Mouse (Mus musculus): ENCODE results near the gene Prss44. TPM values are rescaled to one million over a fixed set of nuclear protein-coding genes. Genes with fewer than 3 reads are reported as not detected.

Gene Prss44
- total RNA-seq, 1 experiment = 1.5 TPM

- no peak overlapping the region for H3K27ac ChIP-seq (ENCODE audit: insufficient read depth, low read depth, low read length, poor library complexity, severe bottlenecking)
- no peak for DNase-seq (ENCODE audit: low read depth, low spot score)
- H3K4me3 ChIP-seq (ENCODE audit: insufficient read depth in 1 of 2, low read depth in 1 of 2, low read length in 2 of 2, poor library complexity in 1 of 2, severe bottlenecking in 1 of 2) = no peak overlapping the region
- no peak for TF ChIP-seq MAFK (IDR thresholded peaks at IDR 0.05; ENCODE audit: insufficient read depth, low read depth, low read length)
- no peak for TF ChIP-seq CHD2 (IDR thresholded peaks at IDR 0.05; ENCODE audit: low read depth, low read length)
- TF ChIP-seq ZC3H11A (IDR thresholded peaks at IDR 0.05; ENCODE audit: borderline replicate concordance, low read depth, low read length) = no peak
- TF ChIP-seq ZNF384 (IDR thresholded peaks at IDR 0.05; ENCODE audit: low read depth, low read length) = no peak
- no peak for TF ChIP-seq HCFC1 (IDR thresholded peaks at IDR 0.05; ENCODE audit: borderline replicate concordance, insufficient read depth, low read length)
- in situ Hi-C loops (cut with MboI; ENCODE audit: low sequenced_read_pairs in 2 of 2, unreplicated experiment in 2 of 2) = no loop called here
- H3K4me1 ChIP-seq (ENCODE audit: control insufficient read depth in 2 of 2, insufficient read depth in 2 of 2, low read length in 2 of 2, poor library complexity in 1 of 2) = peaks cover 0 to 4% of the 10 kb centered on the region in 2 experiments; a peak in 1 of 4 replicates
- no peaks in the 10 kb centered on the region for H3K9me3 ChIP-seq (ENCODE audit: control insufficient read depth, insufficient read depth, low read depth, low read length)
- no peaks in the 10 kb centered on the region for H3K36me3 ChIP-seq (ENCODE audit: control insufficient read depth, insufficient read depth, low read length, poor library complexity, severe bottlenecking)
- H3K9ac ChIP-seq (ENCODE audit: insufficient read depth, low read depth, low read length, poor library complexity, severe bottlenecking) = no peak overlapping the region
These were observed 11.6 kb downstream of the Prss44 start for GRCm38 (mm10) chr9:110825426-110825825.

GRCm38 (mm10) chr9:110825832-110826231 lies 12.0 kb downstream of the Prss44 start:
- no peak for DNase-seq (ENCODE audit: low read depth, low spot score)
- peaks cover 0 to 4% of the 10 kb centered on the region in 2 experiments; a peak in 1 of 4 replicates for H3K4me1 ChIP-seq (ENCODE audit: control insufficient read depth in 2 of 2, insufficient read depth in 2 of 2, low read length in 2 of 2, poor library complexity in 1 of 2)
- H3K4me3 ChIP-seq (ENCODE audit: insufficient read depth in 1 of 2, low read depth in 1 of 2, low read length in 2 of 2, poor library complexity in 1 of 2, severe bottlenecking in 1 of 2) = no peak overlapping the region
- H3K36me3 ChIP-seq (ENCODE audit: control insufficient read depth, insufficient read depth, low read length, poor library complexity, severe bottlenecking) = no peaks in the 10 kb centered on the region
- H3K9ac ChIP-seq (ENCODE audit: insufficient read depth, low read depth, low read length, poor library complexity, severe bottlenecking) = no peak overlapping the region
- TF ChIP-seq MAFK (IDR thresholded peaks at IDR 0.05; ENCODE audit: insufficient read depth, low read depth, low read length) (no peak), ZNF384 (IDR thresholded peaks at IDR 0.05; ENCODE audit: low read depth, low read length) (no peak), HCFC1 (IDR thresholded peaks at IDR 0.05; ENCODE audit: borderline replicate concordance, insufficient read depth, low read length) (no peak), ZC3H11A (IDR thresholded peaks at IDR 0.05; ENCODE audit: borderline replicate concordance, low read depth, low read length) (no peak), CHD2 (IDR thresholded peaks at IDR 0.05; ENCODE audit: low read depth, low read length) (no peak)
- no peaks in the 10 kb centered on the region for H3K9me3 ChIP-seq (ENCODE audit: control insufficient read depth, insufficient read depth, low read depth, low read length)
- no peak overlapping the region for H3K27ac ChIP-seq (ENCODE audit: insufficient read depth, low read depth, low read length, poor library complexity, severe bottlenecking)
- in situ Hi-C loops (cut with MboI; ENCODE audit: low sequenced_read_pairs in 2 of 2, unreplicated experiment in 2 of 2) = no loop called here

- Histone ChIP-seq H3K9ac (ENCODE audit: insufficient read depth, low read depth, low read length, poor library complexity, severe bottlenecking) (no peak within 1 kb of the TSS), H3K9me3 (ENCODE audit: control insufficient read depth, insufficient read depth, low read depth, low read length) (no peaks in the 10 kb centered on the region), H3K4me3 (ENCODE audit: insufficient read depth in 1 of 2, low read depth in 1 of 2, low read length in 2 of 2, poor library complexity in 1 of 2, severe bottlenecking in 1 of 2) (peak within 1 kb of the TSS in 1 of 2 experiments; percentile 9; a peak in 1 of 4 replicates), H3K4me1 (ENCODE audit: control insufficient read depth in 2 of 2, insufficient read depth in 2 of 2, low read length in 2 of 2, poor library complexity in 1 of 2) (peaks cover 0 to 4% of the 10 kb centered on the region in 2 experiments; a peak in 1 of 4 replicates), H3K27ac (ENCODE audit: insufficient read depth, low read depth, low read length, poor library complexity, severe bottlenecking) (no peak within 1 kb of the TSS), H3K36me3 (ENCODE audit: control insufficient read depth, insufficient read depth, low read length, poor library complexity, severe bottlenecking) (no peaks in the 10 kb centered on the region)
- no peak for DNase-seq (ENCODE audit: low read depth, low spot score)
- in situ Hi-C loops (cut with MboI; ENCODE audit: low sequenced_read_pairs in 2 of 2, unreplicated experiment in 2 of 2) = no loop called here
- no peak for TF ChIP-seq HCFC1 (IDR thresholded peaks at IDR 0.05; ENCODE audit: borderline replicate concordance, insufficient read depth, low read length)
These were observed 12.6 kb downstream of the Prss44 start, which contains the start of gene Prss43 for GRCm38 (mm10) chr9:110826390-110826789. Gene Prss43 (plus strand): TSS chr9:110826690.

- in situ Hi-C loops (cut with MboI; ENCODE audit: low sequenced_read_pairs in 2 of 2, unreplicated experiment in 2 of 2) = no loop called here
- DNase-seq (ENCODE audit: low read depth, low spot score) = peak; percentile 79
- H3K9ac ChIP-seq (ENCODE audit: insufficient read depth, low read depth, low read length, poor library complexity, severe bottlenecking) = no peak overlapping the region
- TF ChIP-seq MAFK (IDR thresholded peaks at IDR 0.05; ENCODE audit: insufficient read depth, low read depth, low read length) = no peak
- no peak for TF ChIP-seq ZC3H11A (IDR thresholded peaks at IDR 0.05; ENCODE audit: borderline replicate concordance, low read depth, low read length)
- TF ChIP-seq ZNF384 (IDR thresholded peaks at IDR 0.05; ENCODE audit: low read depth, low read length) = no peak
- TF ChIP-seq CHD2 (IDR thresholded peaks at IDR 0.05; ENCODE audit: low read depth, low read length) = no peak
- no peak for TF ChIP-seq HCFC1 (IDR thresholded peaks at IDR 0.05; ENCODE audit: borderline replicate concordance, insufficient read depth, low read length)
- H3K4me1 ChIP-seq (ENCODE audit: control insufficient read depth in 2 of 2, insufficient read depth in 2 of 2, low read length in 2 of 2, poor library complexity in 1 of 2) = peaks cover 2 to 11% of the 10 kb centered on the region in 2 experiments; a peak in 2 of 4 replicates
- H3K36me3 ChIP-seq (ENCODE audit: control insufficient read depth, insufficient read depth, low read length, poor library complexity, severe bottlenecking) = no peaks in the 10 kb centered on the region
- H3K27ac ChIP-seq (ENCODE audit: insufficient read depth, low read depth, low read length, poor library complexity, severe bottlenecking) = no peak overlapping the region
- H3K4me3 ChIP-seq (ENCODE audit: insufficient read depth in 1 of 2, low read depth in 1 of 2, low read length in 2 of 2, poor library complexity in 1 of 2, severe bottlenecking in 1 of 2) = peak overlapping the region in 1 of 2 experiments; percentile 18; a peak in 1 of 4 replicates
- no peaks in the 10 kb centered on the region for H3K9me3 ChIP-seq (ENCODE audit: control insufficient read depth, insufficient read depth, low read depth, low read length)
These were observed 19.2 kb downstream of the Prss44 start for GRCm38 (mm10) chr9:110833021-110833420.

GRCm38 (mm10) chr9:110834411-110834810 lies 20.6 kb downstream of the Prss44 start, which contains the start of gene Prss45:
Gene Prss45 (plus strand): TSS chr9:110834588.
- H3K27ac ChIP-seq (ENCODE audit: insufficient read depth, low read depth, low read length, poor library complexity, severe bottlenecking) = no peak within 1 kb of the TSS
- in situ Hi-C loops (cut with MboI; ENCODE audit: low sequenced_read_pairs in 2 of 2, unreplicated experiment in 2 of 2) = no loop called here
- H3K36me3 ChIP-seq (ENCODE audit: control insufficient read depth, insufficient read depth, low read length, poor library complexity, severe bottlenecking) = no peaks in the 10 kb centered on the region
- peak within 1 kb of the TSS; percentile 43 to 53 for H3K4me3 ChIP-seq (ENCODE audit: insufficient read depth in 1 of 2, low read depth in 1 of 2, low read length in 2 of 2, poor library complexity in 1 of 2, severe bottlenecking in 1 of 2)
- no peaks in the 10 kb centered on the region for H3K9me3 ChIP-seq (ENCODE audit: control insufficient read depth, insufficient read depth, low read depth, low read length)
- H3K9ac ChIP-seq (ENCODE audit: insufficient read depth, low read depth, low read length, poor library complexity, severe bottlenecking) = peak within 1 kb of the TSS; percentile 24
- TF ChIP-seq ZNF384 (IDR thresholded peaks at IDR 0.05; ENCODE audit: low read depth, low read length) (no peak), CHD2 (IDR thresholded peaks at IDR 0.05; ENCODE audit: low read depth, low read length) (no peak), MAFK (IDR thresholded peaks at IDR 0.05; ENCODE audit: insufficient read depth, low read depth, low read length) (no peak), HCFC1 (IDR thresholded peaks at IDR 0.05; ENCODE audit: borderline replicate concordance, insufficient read depth, low read length) (no peak), ZC3H11A (IDR thresholded peaks at IDR 0.05; ENCODE audit: borderline replicate concordance, low read depth, low read length) (no peak)
- no peak for DNase-seq (ENCODE audit: low read depth, low spot score)
- peaks cover 2 to 11% of the 10 kb centered on the region in 2 experiments; a peak in 2 of 4 replicates for H3K4me1 ChIP-seq (ENCODE audit: control insufficient read depth in 2 of 2, insufficient read depth in 2 of 2, low read length in 2 of 2, poor library complexity in 1 of 2)

Data from ES-E14 (cell line).